Mouse (Mus musculus): ENCODE measurements around the gene Gnaz. TPM values are rescaled to one million over a fixed set of nuclear protein-coding genes. Genes with fewer than 3 reads are reported as not detected.

Gnaz gene
- polyA plus RNA-seq, 1 experiment from 2014 or later, result 3.5 TPM

DNA sequence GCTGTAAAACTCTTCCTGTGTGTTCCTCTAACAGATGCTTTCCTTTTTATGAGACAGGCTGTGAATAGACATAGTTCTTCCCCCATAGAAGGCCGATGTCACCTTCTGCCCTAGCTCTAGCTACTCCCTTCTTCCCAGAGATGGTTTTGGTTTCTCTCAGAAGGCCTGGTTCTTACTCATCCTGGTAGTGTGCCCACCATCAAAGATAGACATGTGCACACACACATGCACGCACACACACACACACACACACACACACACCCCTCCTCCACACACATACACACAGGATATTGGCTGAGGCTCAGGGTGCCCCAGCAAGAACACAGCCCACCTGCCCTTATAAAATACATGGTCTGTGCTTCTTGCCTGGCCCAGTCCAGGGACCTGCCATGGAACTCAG is 2.3 kb downstream of the Gnaz start:
- Histone ChIP-seq H3K27me3 (peaks cover 33% of the 10 kb centered on the region), H3K4me2 (no peak overlapping the region), H3K4me1 (peaks cover 16% of the 10 kb centered on the region), H3K9ac (no peak overlapping the region), H3K9me3 (no peaks in the 10 kb centered on the region), H3K4me3 (no peak overlapping the region), H3K27ac (no peak overlapping the region), H3K36me3 (no peaks in the 10 kb centered on the region)
- no peak for ATAC-seq (ENCODE audit: insufficient number of reproducible peaks, insufficient read depth, low FRiP score, low TSS enrichment, low read depth)
- 86% methylated on average over 2 of the region's 2 CpGs for WGBS

DNA sequence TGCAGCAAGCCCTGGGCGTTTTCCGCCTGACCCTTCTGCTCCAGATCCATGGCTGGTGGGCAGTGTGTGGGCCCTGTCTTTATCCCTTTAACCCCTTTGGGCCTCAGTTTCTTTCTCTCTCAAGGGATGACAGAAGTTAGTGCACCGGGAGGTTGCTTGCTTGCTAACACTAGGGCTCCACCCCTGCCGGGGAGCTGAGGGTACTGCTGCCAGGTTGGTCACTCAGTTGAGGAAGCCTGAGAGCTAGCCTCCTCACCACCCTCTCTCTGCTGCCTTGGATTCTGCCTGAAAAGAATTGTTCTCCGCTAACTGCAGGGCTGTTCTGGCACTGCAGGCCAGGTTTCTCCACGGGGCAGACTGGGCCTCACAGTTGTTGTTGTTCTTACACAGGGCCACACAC is 6.0 kb downstream of the Gnaz start:
- Histone ChIP-seq H3K4me3 (no peak overlapping the region), H3K9me3 (no peaks in the 10 kb centered on the region), H3K9ac (no peak overlapping the region), H3K27me3 (peaks cover 12% of the 10 kb centered on the region), H3K4me1 (peaks cover 9% of the 10 kb centered on the region), H3K36me3 (no peaks in the 10 kb centered on the region), H3K4me2 (no peak overlapping the region), H3K27ac (no peak overlapping the region)
- WGBS, result 68% methylated on average over 6 of the region's 6 CpGs
- no peak for ATAC-seq (ENCODE audit: insufficient number of reproducible peaks, insufficient read depth, low FRiP score, low TSS enrichment, low read depth)

DNA sequence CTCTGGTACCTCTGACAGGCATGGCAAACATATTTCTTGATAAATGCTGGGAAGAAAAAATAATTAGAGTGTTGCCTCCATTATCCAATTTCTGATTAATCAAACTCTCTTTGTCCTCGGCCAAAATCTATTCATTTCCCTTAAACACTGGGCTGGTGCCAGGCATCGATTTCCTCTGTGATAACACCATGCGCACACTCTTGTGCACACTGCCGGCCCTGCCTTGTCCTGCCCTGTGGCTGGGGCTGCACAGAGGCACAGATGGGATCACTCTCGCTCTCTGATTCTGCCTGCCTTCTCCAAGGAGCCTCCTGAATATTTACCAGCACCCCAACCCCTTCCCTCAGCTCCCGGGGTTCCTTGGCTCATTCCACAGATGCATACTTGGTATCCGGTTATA is 8.6 kb downstream of the Gnaz start:
- WGBS, result 70% methylated on average over 7 of the region's 7 CpGs
- Histone ChIP-seq H3K36me3 (no peaks in the 10 kb centered on the region), H3K9me3 (no peaks in the 10 kb centered on the region), H3K4me3 (no peak overlapping the region), H3K9ac (0 out of 2 replicates have a peak overlapping the region, but pooled peaks have one; percentile 16), H3K27ac (no peak overlapping the region), H3K27me3 (0 out of 2 replicates have a peak, but pooled peaks cover 4% of the 10 kb centered on the region), H3K4me1 (peaks cover 10% of the 10 kb centered on the region), H3K4me2 (no peak overlapping the region)
- no peak for ATAC-seq (ENCODE audit: insufficient number of reproducible peaks, insufficient read depth, low FRiP score, low TSS enrichment, low read depth)

DNA sequence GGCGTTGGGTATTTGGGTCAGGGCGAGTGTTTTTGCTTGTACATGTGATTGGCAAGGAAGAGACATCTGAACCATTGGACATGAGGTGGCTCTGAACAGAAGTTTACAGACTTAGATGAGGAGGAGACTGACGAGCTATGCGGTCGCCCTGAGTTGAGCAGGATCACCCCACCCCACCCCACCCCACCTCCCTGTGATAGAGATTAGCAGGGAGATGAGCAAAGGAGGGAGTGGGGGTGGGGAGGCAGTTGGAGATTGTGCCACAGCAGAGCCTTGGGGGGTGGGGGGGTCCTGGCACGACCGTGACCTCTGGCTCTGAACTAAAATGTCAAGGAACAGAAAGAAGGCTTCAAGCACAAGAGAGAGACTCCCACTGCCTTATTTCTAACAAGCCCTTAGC is 9.5 kb downstream of the Gnaz start:
- no peak overlapping the region for H3K9ac ChIP-seq
- H3K9me3 ChIP-seq, result no peaks in the 10 kb centered on the region
- no peaks in the 10 kb centered on the region for H3K36me3 ChIP-seq
- H3K4me3 ChIP-seq, result no peak overlapping the region
- no peak for ATAC-seq (ENCODE audit: insufficient number of reproducible peaks, insufficient read depth, low FRiP score, low TSS enrichment, low read depth)
- H3K27ac ChIP-seq, result no peak overlapping the region
- WGBS, result 72% methylated on average over 7 of the region's 7 CpGs
- no peak overlapping the region for H3K4me2 ChIP-seq
- peaks cover 10% of the 10 kb centered on the region for H3K4me1 ChIP-seq
- H3K27me3 ChIP-seq, result 0 out of 2 replicates have a peak, but pooled peaks cover 4% of the 10 kb centered on the region

DNA sequence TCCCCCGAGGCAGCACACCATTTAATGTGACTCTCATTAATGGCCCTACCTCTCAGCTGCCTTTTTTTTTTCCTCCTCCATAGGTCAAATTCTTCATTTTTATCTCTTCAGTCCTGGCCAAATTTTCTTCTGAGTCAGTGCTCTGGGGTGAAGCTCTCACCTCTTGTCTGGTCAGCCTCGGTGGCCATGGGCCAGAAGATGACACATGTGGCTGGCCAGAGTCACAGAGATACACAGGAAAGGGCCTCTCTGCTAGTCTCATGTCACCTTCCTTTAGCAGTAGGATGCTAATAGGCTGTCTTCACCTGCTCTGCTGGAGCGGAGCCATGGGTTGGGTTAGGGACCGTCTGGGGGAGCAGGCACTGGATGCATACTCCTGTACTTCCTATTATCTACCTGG is 11.1 kb downstream of the Gnaz start:
- no peak overlapping the region for H3K4me2 ChIP-seq
- H3K9me3 ChIP-seq, result no peaks in the 10 kb centered on the region
- no peak overlapping the region for H3K9ac ChIP-seq
- no peak overlapping the region for H3K4me3 ChIP-seq
- no peaks in the 10 kb centered on the region for H3K36me3 ChIP-seq
- 0 out of 2 replicates have a peak, but pooled peaks cover 4% of the 10 kb centered on the region for H3K27me3 ChIP-seq
- H3K4me1 ChIP-seq, result peaks cover 10% of the 10 kb centered on the region
- WGBS, result 86% methylated on average over 4 of the region's 4 CpGs
- H3K27ac ChIP-seq, result no peak overlapping the region
- ATAC-seq (ENCODE audit: insufficient number of reproducible peaks, insufficient read depth, low FRiP score, low TSS enrichment, low read depth), result no peak

DNA sequence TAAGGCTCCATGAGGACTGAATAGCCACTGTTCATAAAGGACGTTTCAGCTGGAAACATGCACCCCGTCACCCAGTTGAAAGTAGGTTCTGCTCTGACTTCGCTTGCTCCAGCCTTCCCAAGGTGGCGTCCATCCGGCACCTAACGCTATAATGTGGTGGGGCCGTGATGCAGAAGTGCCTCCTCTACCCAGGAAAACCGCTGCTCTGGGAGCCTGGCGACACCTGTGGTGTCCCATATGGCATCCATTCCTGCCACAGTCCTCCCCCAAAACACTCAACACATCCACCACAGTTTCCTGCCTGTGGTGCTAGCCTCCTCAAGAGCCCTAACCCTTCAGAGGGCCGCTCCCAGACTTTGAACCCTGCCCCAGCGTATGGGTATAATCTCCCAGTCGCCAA is 14.2 kb downstream of the Gnaz start:
- Histone ChIP-seq H3K9me3 (no peaks in the 10 kb centered on the region), H3K4me1 (peaks cover 5% of the 10 kb centered on the region; the same call in 1 of the 2 replicates), H3K27ac (no peak overlapping the region), H3K27me3 (0 out of 2 replicates have a peak, but pooled peaks cover 4% of the 10 kb centered on the region), H3K36me3 (no peaks in the 10 kb centered on the region), H3K4me2 (no peak overlapping the region), H3K4me3 (no peak overlapping the region), H3K9ac (no peak overlapping the region)
- ATAC-seq (ENCODE audit: insufficient number of reproducible peaks, insufficient read depth, low FRiP score, low TSS enrichment, low read depth), result no peak
- 87% methylated on average over 12 of the region's 12 CpGs for WGBS

DNA sequence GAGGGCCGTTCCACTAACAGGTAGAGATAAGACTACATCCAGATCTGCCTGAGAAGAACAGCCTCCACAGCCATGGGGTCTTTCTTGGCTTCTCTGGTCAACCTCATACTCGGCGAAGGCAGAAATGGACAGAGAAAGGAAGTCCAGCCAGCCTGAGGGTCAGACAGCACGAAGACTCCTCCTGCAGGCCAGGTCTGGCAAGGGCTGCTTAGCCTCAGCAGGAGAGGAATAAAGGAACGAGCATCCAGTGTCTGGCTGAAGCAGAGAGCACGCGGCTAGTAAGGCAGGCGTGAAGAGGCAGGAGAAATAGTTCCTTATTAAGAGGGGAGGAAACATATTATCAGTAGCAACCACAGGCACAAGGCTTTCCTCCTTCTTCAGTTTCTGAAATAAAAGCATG is 16.2 kb downstream of the Gnaz start:
- Histone ChIP-seq H3K4me3 (no peak overlapping the region), H3K4me1 (peaks cover 5% of the 10 kb centered on the region; the same call in 1 of the 2 replicates), H3K27ac (no peak overlapping the region), H3K4me2 (no peak overlapping the region), H3K36me3 (no peaks in the 10 kb centered on the region), H3K9me3 (no peaks in the 10 kb centered on the region), H3K27me3 (0 out of 2 replicates have a peak, but pooled peaks cover 1% of the 10 kb centered on the region), H3K9ac (no peak overlapping the region)
- no peak for ATAC-seq (ENCODE audit: insufficient number of reproducible peaks, insufficient read depth, low FRiP score, low TSS enrichment, low read depth)
- 66% methylated on average over 8 of the region's 8 CpGs for WGBS

DNA sequence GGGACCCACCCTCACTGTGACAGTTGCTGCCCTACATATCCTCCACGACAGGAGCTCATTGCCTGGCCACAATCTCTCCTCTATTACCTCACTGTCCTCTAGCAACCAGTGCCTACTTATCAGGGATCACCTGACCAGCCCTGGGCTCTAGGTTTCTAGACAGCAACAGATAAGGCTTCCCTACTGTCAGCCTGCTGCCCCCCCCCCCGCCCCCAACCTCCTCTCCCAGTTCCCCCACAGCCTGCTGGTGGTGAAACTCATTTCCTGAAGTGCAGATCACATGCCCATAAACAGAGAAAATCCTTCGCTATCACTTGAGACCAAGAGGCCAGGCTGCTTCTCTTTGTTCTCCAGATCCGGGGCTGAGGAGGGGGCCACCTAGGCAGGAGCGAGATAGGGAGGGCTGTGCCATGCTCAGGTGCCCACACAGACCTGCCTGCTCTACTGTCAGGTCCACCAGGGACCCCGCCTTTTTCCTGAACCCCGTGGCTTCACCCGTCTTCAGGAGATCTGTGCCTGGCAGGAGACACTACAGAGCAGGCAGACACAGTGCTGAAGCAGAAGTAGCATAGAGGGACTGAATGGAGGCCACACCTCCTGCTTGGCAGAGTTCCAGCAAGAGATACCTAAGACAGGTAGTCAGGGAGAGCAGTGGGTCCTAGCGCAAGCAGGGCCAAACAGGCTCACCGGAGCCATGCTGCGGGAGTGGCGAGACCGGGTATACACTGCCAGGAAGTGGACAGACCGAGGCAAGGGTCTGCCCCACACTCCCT is 20.9 kb downstream of the Gnaz start:
- peak; percentile 48; the same call in 1 of the 2 replicates for ATAC-seq (ENCODE audit: insufficient number of reproducible peaks, insufficient read depth, low FRiP score, low TSS enrichment, low read depth)
- peak overlapping the region; percentile 30; the same call in 1 of the 2 replicates for H3K4me2 ChIP-seq

DNA sequence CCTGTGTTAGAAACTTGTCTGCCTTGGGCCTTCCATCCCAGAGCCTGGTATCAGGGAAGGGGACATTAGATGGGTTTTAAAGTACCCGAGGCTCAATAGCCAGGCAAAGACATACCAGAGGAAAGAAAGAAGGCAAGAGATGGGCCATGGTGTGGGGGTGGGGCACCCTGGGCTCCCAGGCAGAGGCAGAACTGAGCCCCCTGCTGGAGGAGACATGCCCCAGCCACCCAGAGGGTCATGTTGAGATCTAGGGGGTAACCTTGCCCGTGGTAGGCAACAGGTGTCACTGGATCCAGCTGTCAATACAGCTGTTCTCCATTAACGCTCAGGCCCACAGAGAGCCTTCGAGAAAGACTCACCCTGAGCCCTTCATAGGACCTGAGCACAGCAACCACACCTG is 22.8 kb downstream of the Gnaz start:
- Histone ChIP-seq H3K4me2 (no peak overlapping the region), H3K4me3 (no peak overlapping the region), H3K36me3 (peaks cover 15% of the 10 kb centered on the region), H3K27me3 (peaks cover 5% of the 10 kb centered on the region; the same call in 1 of the 2 replicates), H3K9me3 (no peaks in the 10 kb centered on the region), H3K9ac (no peak overlapping the region), H3K4me1 (peaks cover 10% of the 10 kb centered on the region; the same call in 1 of the 2 replicates), H3K27ac (no peak overlapping the region)
- WGBS, result 69% methylated on average over 4 of the region's 4 CpGs
- no peak for ATAC-seq (ENCODE audit: insufficient number of reproducible peaks, insufficient read depth, low FRiP score, low TSS enrichment, low read depth)

More for the DNA sequence above, 20.9 kb downstream of the Gnaz start:
- Histone ChIP-seq H3K27ac (no peak overlapping the region), H3K36me3 (peaks cover 15% of the 10 kb centered on the region), H3K9me3 (no peaks in the 10 kb centered on the region), H3K9ac (no peak overlapping the region), H3K4me3 (no peak overlapping the region), H3K27me3 (peaks cover 5% of the 10 kb centered on the region; the same call in 1 of the 2 replicates), H3K4me1 (peaks cover 6% of the 10 kb centered on the region; the same call in 1 of the 2 replicates)
- WGBS, result 64% methylated on average over 14 of the region's 14 CpGs

DNA sequence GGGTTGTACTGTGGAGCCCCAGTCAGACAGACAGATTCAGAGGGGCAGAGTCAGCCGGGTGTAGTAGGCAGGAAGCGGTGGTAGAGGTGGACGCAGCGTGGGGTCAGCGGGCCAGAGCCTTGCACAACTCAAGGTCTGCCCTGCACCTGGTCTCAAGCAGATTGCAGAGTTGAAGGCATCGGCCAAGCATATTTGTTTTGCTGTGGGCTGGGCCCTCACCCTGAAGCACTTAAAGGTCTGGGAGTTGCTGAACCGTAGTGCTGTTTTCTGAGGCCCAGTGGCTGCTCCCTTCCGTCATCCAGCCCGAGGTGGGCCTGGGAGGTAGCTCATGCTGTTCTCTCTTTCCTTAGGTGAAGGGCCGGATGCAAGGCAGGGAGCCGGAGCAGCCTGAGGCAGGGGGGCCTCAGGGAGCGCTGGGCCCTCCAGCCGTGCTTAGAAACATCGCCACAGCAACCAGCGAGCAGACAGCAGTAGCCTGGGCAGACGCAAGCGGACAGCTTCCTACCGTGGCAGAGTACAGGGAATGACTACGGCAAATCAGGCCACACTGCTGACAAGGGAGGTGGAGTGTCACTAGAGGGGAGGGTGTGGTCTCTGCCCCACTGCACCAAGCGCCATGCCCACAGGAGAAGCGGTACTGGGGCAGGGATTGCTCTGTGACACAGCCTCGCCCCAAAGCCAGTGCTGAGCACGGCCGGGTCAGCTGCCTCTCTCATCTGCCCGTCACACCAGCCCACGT is 23.8 kb downstream of the Gnaz start:
- WGBS, result 51% methylated on average over 26 of the region's 26 CpGs
- Histone ChIP-seq H3K4me2 (no peak overlapping the region), H3K27ac (no peak overlapping the region), H3K4me1 (peaks cover 16% of the 10 kb centered on the region), H3K4me3 (no peak overlapping the region), H3K27me3 (peaks cover 5% of the 10 kb centered on the region; the same call in 1 of the 2 replicates), H3K9me3 (no peaks in the 10 kb centered on the region), H3K9ac (0 out of 2 replicates have a peak overlapping the region, but pooled peaks have one; percentile 16), H3K36me3 (peaks cover 15% of the 10 kb centered on the region)
- no peak for ATAC-seq (ENCODE audit: insufficient number of reproducible peaks, insufficient read depth, low FRiP score, low TSS enrichment, low read depth)

DNA sequence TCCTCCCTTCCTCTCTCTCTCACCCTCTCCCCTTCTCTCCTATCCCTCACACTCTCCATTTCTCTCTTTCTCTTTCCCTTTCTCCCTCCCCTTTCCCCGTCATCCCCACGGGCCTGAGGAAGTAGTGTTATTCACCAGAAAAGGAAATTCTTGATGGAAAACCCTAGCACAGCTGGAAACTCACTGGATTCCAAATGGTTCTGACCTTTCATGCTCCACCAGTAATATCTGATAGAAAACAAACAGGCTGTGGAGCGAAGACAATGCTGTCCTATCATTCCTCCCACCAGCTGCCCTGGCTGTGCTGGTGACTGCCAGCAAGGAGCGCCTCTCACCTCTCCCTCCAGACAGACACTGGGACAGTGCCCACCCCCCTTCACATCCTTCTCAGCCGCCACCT is 27.9 kb downstream of the Gnaz start:
- Histone ChIP-seq H3K4me2 (peak overlapping the region; percentile 62), H3K36me3 (peaks cover 15% of the 10 kb centered on the region), H3K4me3 (peak overlapping the region; percentile 31; the same call in 1 of the 2 replicates), H3K27ac (0 out of 2 replicates have a peak overlapping the region, but pooled peaks have one; percentile 22), H3K27me3 (peaks cover 5% of the 10 kb centered on the region; the same call in 1 of the 2 replicates), H3K4me1 (peaks cover 18% of the 10 kb centered on the region), H3K9ac (no peak overlapping the region), H3K9me3 (no peaks in the 10 kb centered on the region)
- ATAC-seq (ENCODE audit: insufficient number of reproducible peaks, insufficient read depth, low FRiP score, low TSS enrichment, low read depth), result no peak
- WGBS, result 14% methylated on average over 5 of the region's 5 CpGs

All from embryonic facial prominence, embryonic 13.5 days (tissue).